Mouse (Mus musculus): ENCODE measurements at regions not wholly inside any gene's neighbourhood (a gene's known extent, or its start where the extent isn't known, plus 50 kb on each side); places are given as distances from the start of the nearest gene placed in this dataset.

GRCm38 (mm10) chr13:44408619-44408959 is 320.7 kb upstream of the Jarid2 start:
- TF ChIP-seq CTCF (IDR thresholded peaks at IDR 0.05; ENCODE audit: control insufficient read depth, insufficient read depth, insufficient read length) = no peak
- no peak for TF ChIP-seq USF1 (IDR thresholded peaks at IDR 0.05; ENCODE audit: low read depth)
- no peak for TF ChIP-seq CEBPB (IDR thresholded peaks at IDR 0.05; ENCODE audit: low read depth)
- no peak for TF ChIP-seq MAX (IDR thresholded peaks at IDR 0.05)
- no peak for TF ChIP-seq MYOD1 (IDR thresholded peaks at IDR 0.05; ENCODE audit: control insufficient read depth, insufficient read length, low read depth)
- TF ChIP-seq MYOG (IDR thresholded peaks at IDR 0.05; ENCODE audit: control insufficient read depth, extremely low read depth, insufficient read length) = no peak
- no peak for TF ChIP-seq FOSL1 (IDR thresholded peaks at IDR 0.05; ENCODE audit: insufficient read depth, low read length, poor library complexity, severe bottlenecking)

All from C2C12 (cell line).